Mouse (Mus musculus): ENCODE results near the gene Prps1. TPM values are rescaled to one million over a fixed set of nuclear protein-coding genes. Genes with fewer than 3 reads are reported as not detected.

Gene Prps1
- 121 TPM in 2 replicates for polyA plus RNA-seq (2011; ENCODE audit: insufficient read depth, insufficient read length, low read depth, missing spikeins)

- Histone ChIP-seq H3K9ac (ENCODE audit: low read depth, poor library complexity, severe bottlenecking) (peak within 1 kb of the TSS; percentile 89), H3K27ac (ENCODE audit: insufficient read depth, low read length) (no peak within 1 kb of the TSS), H3K4me1 (ENCODE audit: control insufficient read depth, insufficient read depth, low read length) (no peaks in the 10 kb centered on the region), H3K36me3 (ENCODE audit: control insufficient read depth, insufficient read depth, low read length, poor library complexity, severe bottlenecking) (no peaks in the 10 kb centered on the region), H3K4me3 (ENCODE audit: low read depth, low read length) (peak within 1 kb of the TSS; percentile 100), H3K9me3 (replicated peaks; ENCODE audit: control insufficient read depth, insufficient read depth, low read length, poor library complexity, severe bottlenecking) (no peaks in the 10 kb centered on the region), H3K27me3 (ENCODE audit: control insufficient read depth, insufficient read depth, low read length, poor library complexity, severe bottlenecking) (no peaks in the 10 kb centered on the region)
- TF ChIP-seq EP300 (IDR thresholded peaks at IDR 0.05; ENCODE audit: insufficient read depth, low read depth, low read length) = peak; percentile 59; the same call in 1 of the 2 replicates
- no peak for TF ChIP-seq CTCF (IDR thresholded peaks at IDR 0.05; ENCODE audit: low read depth, low read length)
- TF ChIP-seq POLR2A (IDR thresholded peaks at IDR 0.05; ENCODE audit: insufficient read depth, low read length) = peak; percentile 50
Measured at GRCm38 (mm10) chrX:140456279-140456731, at the start of gene Prps1. Gene Prps1 (plus strand): TSS chrX:140456613.

GRCm38 (mm10) chrX:140407593-140407992 lies 48.8 kb upstream of the Prps1 start:
- TF ChIP-seq POLR2A (IDR thresholded peaks at IDR 0.05; ENCODE audit: insufficient read depth, low read length) (no peak), CTCF (IDR thresholded peaks at IDR 0.05; ENCODE audit: low read depth, low read length) (no peak), EP300 (IDR thresholded peaks at IDR 0.05; ENCODE audit: insufficient read depth, low read depth, low read length) (no peak)
- Histone ChIP-seq H3K27ac (ENCODE audit: insufficient read depth, low read length) (no peak overlapping the region), H3K9me3 (replicated peaks; ENCODE audit: control insufficient read depth, insufficient read depth, low read length, poor library complexity, severe bottlenecking) (no peaks in the 10 kb centered on the region), H3K9ac (ENCODE audit: low read depth, poor library complexity, severe bottlenecking) (no peak overlapping the region), H3K4me3 (ENCODE audit: low read depth, low read length) (no peak overlapping the region), H3K27me3 (ENCODE audit: control insufficient read depth, insufficient read depth, low read length, poor library complexity, severe bottlenecking) (no peaks in the 10 kb centered on the region), H3K36me3 (ENCODE audit: control insufficient read depth, insufficient read depth, low read length, poor library complexity, severe bottlenecking) (no peaks in the 10 kb centered on the region), H3K4me1 (ENCODE audit: control insufficient read depth, insufficient read depth, low read length) (no peaks in the 10 kb centered on the region)

GRCm38 (mm10) chrX:140418467-140418866 lies 37.9 kb upstream of the Prps1 start:
- H3K9ac ChIP-seq (ENCODE audit: low read depth, poor library complexity, severe bottlenecking) = no peak overlapping the region

GRCm38 (mm10) chrX:140427124-140427523 lies 29.3 kb upstream of the Prps1 start:
- no peak for TF ChIP-seq POLR2A (IDR thresholded peaks at IDR 0.05; ENCODE audit: insufficient read depth, low read length)
- no peak for TF ChIP-seq EP300 (IDR thresholded peaks at IDR 0.05; ENCODE audit: insufficient read depth, low read depth, low read length)
- TF ChIP-seq CTCF (IDR thresholded peaks at IDR 0.05; ENCODE audit: low read depth, low read length) = no peak
- no peak overlapping the region for H3K9ac ChIP-seq (ENCODE audit: low read depth, poor library complexity, severe bottlenecking)
- H3K36me3 ChIP-seq (ENCODE audit: control insufficient read depth, insufficient read depth, low read length, poor library complexity, severe bottlenecking) = no peaks in the 10 kb centered on the region
- no peaks in the 10 kb centered on the region for H3K4me1 ChIP-seq (ENCODE audit: control insufficient read depth, insufficient read depth, low read length)
- no peaks in the 10 kb centered on the region; the same call in 1 of the 2 replicates for H3K27me3 ChIP-seq (ENCODE audit: control insufficient read depth, insufficient read depth, low read length, poor library complexity, severe bottlenecking)
- H3K9me3 ChIP-seq (replicated peaks; ENCODE audit: control insufficient read depth, insufficient read depth, low read length, poor library complexity, severe bottlenecking) = no peaks in the 10 kb centered on the region
- no peak overlapping the region for H3K4me3 ChIP-seq (ENCODE audit: low read depth, low read length)
- no peak overlapping the region for H3K27ac ChIP-seq (ENCODE audit: insufficient read depth, low read length)

More at GRCm38 (mm10) chrX:140418467-140418866, 37.9 kb upstream of the Prps1 start:
- no peak overlapping the region for H3K4me3 ChIP-seq (ENCODE audit: low read depth, low read length)
- H3K9me3 ChIP-seq (replicated peaks; ENCODE audit: control insufficient read depth, insufficient read depth, low read length, poor library complexity, severe bottlenecking) = no peaks in the 10 kb centered on the region
- no peaks in the 10 kb centered on the region for H3K36me3 ChIP-seq (ENCODE audit: control insufficient read depth, insufficient read depth, low read length, poor library complexity, severe bottlenecking)
- no peak overlapping the region for H3K27ac ChIP-seq (ENCODE audit: insufficient read depth, low read length)
- H3K27me3 ChIP-seq (ENCODE audit: control insufficient read depth, insufficient read depth, low read length, poor library complexity, severe bottlenecking) = no peaks in the 10 kb centered on the region
- H3K4me1 ChIP-seq (ENCODE audit: control insufficient read depth, insufficient read depth, low read length) = no peaks in the 10 kb centered on the region
- TF ChIP-seq POLR2A (IDR thresholded peaks at IDR 0.05; ENCODE audit: insufficient read depth, low read length) = no peak
- TF ChIP-seq EP300 (IDR thresholded peaks at IDR 0.05; ENCODE audit: insufficient read depth, low read depth, low read length) = no peak
- TF ChIP-seq CTCF (IDR thresholded peaks at IDR 0.05; ENCODE audit: low read depth, low read length) = no peak

- no peaks in the 10 kb centered on the region; the same call in 1 of the 2 replicates for H3K27me3 ChIP-seq (ENCODE audit: control insufficient read depth, insufficient read depth, low read length, poor library complexity, severe bottlenecking)
- TF ChIP-seq POLR2A (IDR thresholded peaks at IDR 0.05; ENCODE audit: insufficient read depth, low read length) = no peak
- no peak for TF ChIP-seq EP300 (IDR thresholded peaks at IDR 0.05; ENCODE audit: insufficient read depth, low read depth, low read length)
- TF ChIP-seq CTCF (IDR thresholded peaks at IDR 0.05; ENCODE audit: low read depth, low read length) = no peak
Measured at GRCm38 (mm10) chrX:140428252-140428651, 28.2 kb upstream of the Prps1 start.

GRCm38 (mm10) chrX:140429985-140430384 lies 26.4 kb upstream of the Prps1 start:
- Histone ChIP-seq H3K9me3 (replicated peaks; ENCODE audit: control insufficient read depth, insufficient read depth, low read length, poor library complexity, severe bottlenecking) (no peaks in the 10 kb centered on the region), H3K4me3 (ENCODE audit: low read depth, low read length) (no peak overlapping the region), H3K27ac (ENCODE audit: insufficient read depth, low read length) (no peak overlapping the region), H3K36me3 (ENCODE audit: control insufficient read depth, insufficient read depth, low read length, poor library complexity, severe bottlenecking) (no peaks in the 10 kb centered on the region), H3K9ac (ENCODE audit: low read depth, poor library complexity, severe bottlenecking) (no peak overlapping the region), H3K27me3 (ENCODE audit: control insufficient read depth, insufficient read depth, low read length, poor library complexity, severe bottlenecking) (no peaks in the 10 kb centered on the region; the same call in 1 of the 2 replicates), H3K4me1 (ENCODE audit: control insufficient read depth, insufficient read depth, low read length) (no peaks in the 10 kb centered on the region)
- TF ChIP-seq POLR2A (IDR thresholded peaks at IDR 0.05; ENCODE audit: insufficient read depth, low read length) = no peak
- no peak for TF ChIP-seq EP300 (IDR thresholded peaks at IDR 0.05; ENCODE audit: insufficient read depth, low read depth, low read length)
- TF ChIP-seq CTCF (IDR thresholded peaks at IDR 0.05; ENCODE audit: low read depth, low read length) = no peak

More at GRCm38 (mm10) chrX:140428252-140428651, 28.2 kb upstream of the Prps1 start:
- Histone ChIP-seq H3K4me1 (ENCODE audit: control insufficient read depth, insufficient read depth, low read length) (no peaks in the 10 kb centered on the region), H3K27ac (ENCODE audit: insufficient read depth, low read length) (no peak overlapping the region), H3K9me3 (replicated peaks; ENCODE audit: control insufficient read depth, insufficient read depth, low read length, poor library complexity, severe bottlenecking) (no peaks in the 10 kb centered on the region), H3K36me3 (ENCODE audit: control insufficient read depth, insufficient read depth, low read length, poor library complexity, severe bottlenecking) (no peaks in the 10 kb centered on the region), H3K9ac (ENCODE audit: low read depth, poor library complexity, severe bottlenecking) (no peak overlapping the region), H3K4me3 (ENCODE audit: low read depth, low read length) (no peak overlapping the region)

Measured in ES-Bruce4 (cell line).